Mouse (Mus musculus): Measurements from ENCODE around the gene Wdfy1.

The Wdfy1 gene

GRCm38 (mm10) chr1:79760656-79761055, 15.3 kb downstream of the Wdfy1 start:
- no peak for DNase-seq (ENCODE audit: low spot score)

GRCm38 (mm10) chr1:79759436-79759972, 16.4 kb downstream of the Wdfy1 start:
- no peak for DNase-seq (ENCODE audit: low spot score)

GRCm38 (mm10) chr1:79759006-79759405, 16.9 kb downstream of the Wdfy1 start:
- DNase-seq (ENCODE audit: low spot score), result no peak

GRCm38 (mm10) chr1:79757597-79757996, 18.3 kb downstream of the Wdfy1 start:
- no peak for DNase-seq (ENCODE audit: low spot score)

GRCm38 (mm10) chr1:79757161-79757560, 18.8 kb downstream of the Wdfy1 start:
- no peak for DNase-seq (ENCODE audit: low spot score)

- no peak for DNase-seq (ENCODE audit: low spot score)
Measured at GRCm38 (mm10) chr1:79756417-79756816, 19.5 kb downstream of the Wdfy1 start.

GRCm38 (mm10) chr1:79755376-79755775, 20.6 kb downstream of the Wdfy1 start:
- no peak for DNase-seq (ENCODE audit: low spot score)

GRCm38 (mm10) chr1:79754936-79755335, 21.0 kb downstream of the Wdfy1 start:
- DNase-seq (ENCODE audit: low spot score), result no peak

GRCm38 (mm10) chr1:79753456-79753855, 22.5 kb downstream of the Wdfy1 start:
- DNase-seq (ENCODE audit: low spot score), result no peak

GRCm38 (mm10) chr1:79752714-79753340, 23.1 kb downstream of the Wdfy1 start:
- DNase-seq (ENCODE audit: low spot score), result no peak

- DNase-seq (ENCODE audit: low spot score), result no peak
Measured at GRCm38 (mm10) chr1:79752015-79752695, 23.8 kb downstream of the Wdfy1 start.

- DNase-seq (ENCODE audit: low spot score), result no peak
Measured at GRCm38 (mm10) chr1:79751186-79751585, 24.8 kb downstream of the Wdfy1 start.

- no peak for DNase-seq (ENCODE audit: low spot score)
Measured at GRCm38 (mm10) chr1:79746056-79746455, 29.9 kb downstream of the Wdfy1 start.

- DNase-seq (ENCODE audit: low spot score), result no peak
Measured at GRCm38 (mm10) chr1:79743385-79743784, 32.6 kb downstream of the Wdfy1 start.

- no peak for DNase-seq (ENCODE audit: low spot score)
Measured at GRCm38 (mm10) chr1:79742949-79743348, 33.0 kb downstream of the Wdfy1 start.

- no peak for DNase-seq (ENCODE audit: low spot score)
Measured at GRCm38 (mm10) chr1:79741002-79741401, 34.9 kb downstream of the Wdfy1 start.

GRCm38 (mm10) chr1:79739726-79740125, 36.2 kb downstream of the Wdfy1 start:
- DNase-seq (ENCODE audit: low spot score), result no peak

GRCm38 (mm10) chr1:79736408-79736807, 39.5 kb downstream of the Wdfy1 start:
- no peak for DNase-seq (ENCODE audit: low spot score)

- DNase-seq (ENCODE audit: low spot score), result no peak
Measured at GRCm38 (mm10) chr1:79734794-79735193, 41.1 kb downstream of the Wdfy1 start.

GRCm38 (mm10) chr1:79714152-79714923, 61.6 kb downstream of the Wdfy1 start:
- no peak for DNase-seq (ENCODE audit: low spot score)

GRCm38 (mm10) chr1:79713081-79713480, 62.9 kb downstream of the Wdfy1 start:
- DNase-seq (ENCODE audit: low spot score), result no peak
